Mouse (Mus musculus): ENCODE measurements around the gene Creb3l2. TPM values are rescaled to one million over a fixed set of nuclear protein-coding genes. Genes with fewer than 3 reads are reported as not detected.

Gene Creb3l2
- polyA plus RNA-seq (2012; rRNA removed; ENCODE audit: low replicate concordance), result 9.4 and 23.8 TPM in 2 replicates

DNA sequence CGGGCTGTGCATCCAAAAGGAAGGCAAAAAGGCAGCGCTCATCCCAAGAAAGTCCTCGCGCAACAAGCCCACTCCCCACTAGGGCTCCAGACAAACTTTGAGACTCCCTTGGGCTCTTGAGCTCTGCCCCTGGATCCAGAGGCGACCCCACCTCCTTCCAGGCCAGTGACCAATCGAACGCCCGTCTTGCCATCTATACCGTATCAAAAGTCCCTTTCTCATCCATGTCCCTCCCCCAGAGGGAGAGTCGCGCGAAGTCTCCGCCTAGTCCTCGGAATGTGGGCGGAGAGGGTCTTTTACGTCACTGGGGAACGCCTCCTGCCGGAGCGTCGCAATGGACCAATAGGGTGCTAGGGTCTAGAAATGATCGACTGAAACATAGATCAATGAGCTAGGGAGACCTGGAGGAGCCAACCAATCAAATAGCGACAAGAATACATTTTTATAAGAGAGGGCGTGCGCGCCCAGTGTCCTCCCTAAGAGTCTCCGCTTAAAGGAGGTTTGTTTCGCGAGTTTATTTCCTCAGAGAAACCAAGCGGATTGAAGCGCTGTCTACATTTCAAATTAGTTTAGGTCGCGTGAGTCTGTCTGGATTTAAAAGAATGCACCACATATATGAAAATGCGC is at the start of gene Creb3l2:
Gene Creb3l2 (minus strand): TSS at position 106 of the 627 bp plus-strand sequence.

DNA sequence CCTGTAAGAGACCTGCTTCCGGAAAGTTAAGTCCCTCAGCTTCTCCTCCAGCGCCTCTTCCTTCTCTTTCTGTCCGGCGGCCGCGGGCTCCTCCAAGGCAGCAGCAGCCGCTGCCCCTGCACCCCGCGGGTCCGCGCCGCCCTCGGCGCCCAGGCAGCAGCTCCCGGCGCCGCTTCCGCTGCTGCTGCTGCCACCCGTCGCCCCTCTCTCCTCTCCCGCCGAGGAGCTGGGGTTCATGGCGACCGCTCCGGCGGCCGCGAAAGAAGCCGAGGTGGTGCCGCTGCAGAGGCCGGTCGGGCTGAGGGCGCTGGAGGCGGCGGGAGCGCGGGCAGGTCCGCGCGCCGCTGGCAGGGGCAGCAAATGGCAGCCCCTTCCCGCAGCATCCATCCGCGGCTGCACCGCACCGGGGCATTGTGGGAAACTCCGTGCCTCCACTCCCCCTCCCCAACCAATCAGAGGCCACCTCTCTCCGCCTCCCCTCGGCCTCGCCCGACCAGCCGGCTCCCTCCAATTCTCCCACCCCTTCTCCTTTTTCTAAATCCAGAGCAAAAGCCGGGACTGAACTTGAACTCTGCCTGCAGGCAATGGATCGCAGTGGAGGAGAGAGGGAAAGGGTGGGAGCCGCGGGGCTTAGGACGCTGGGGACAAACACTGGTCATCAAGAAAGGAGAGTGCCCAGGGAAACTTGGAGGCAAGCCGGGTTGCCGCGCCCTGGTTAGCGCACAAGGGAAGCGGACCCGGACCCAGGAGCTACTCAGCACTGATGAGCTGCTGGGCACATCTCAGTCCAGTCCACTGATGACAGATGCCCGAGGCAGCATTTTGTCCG is 142.2 kb downstream of the Creb3l2 start, which contains the start of gene Dgki:
Gene Dgki (minus strand): TSS at position 623 of the 829 bp plus-strand sequence.

Other genes with a start within 250 kb of the Creb3l2 start
- 0.09 and 0.21 TPM in 2 replicates for gene Dgki, start 142.0 kb downstream of the Creb3l2 start, polyA plus RNA-seq (2012; rRNA removed; ENCODE audit: low replicate concordance)
- gene Akr1d1, start 88.0 kb upstream of the Creb3l2 start, polyA plus RNA-seq (2012; rRNA removed; ENCODE audit: low replicate concordance), result 0.04 and 0.05 TPM in 2 replicates

All from duodenum, adult 2 months (tissue).